Comparison of ENCODE assay signal across 18 mouse cellular contexts in the genomic region with DNA sequence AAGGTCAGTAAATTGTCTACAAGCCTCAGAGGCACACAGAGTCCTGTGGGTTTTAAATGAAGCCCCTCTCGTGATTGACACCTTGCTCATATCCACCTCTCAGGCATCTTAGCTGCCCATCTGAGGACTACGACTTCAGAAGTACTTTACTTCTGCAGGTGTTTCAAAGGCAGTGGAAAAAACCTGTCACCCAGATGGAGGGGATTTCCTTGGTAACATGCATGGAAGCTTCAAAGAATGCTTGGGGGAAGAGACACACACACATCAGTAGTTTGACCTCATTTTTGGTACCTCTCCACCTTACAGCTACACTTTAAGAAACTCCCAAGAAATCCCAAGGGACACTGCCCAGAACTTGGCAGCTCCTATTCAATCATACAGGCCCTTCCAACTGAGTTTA. TPM values are rescaled to one million over a fixed set of nuclear protein-coding genes. Genes with fewer than 3 reads are reported as not detected.
DNase-seq lines count a peak whose midpoint lies in the region; ATAC-seq lines count a peak whose summit lies in the region.
"Had no signal": no experiment of that assay in that cellular context is flagged by ENCODE, and none has a peak within 500 bp of the region (broad histone marks: within the 10 kb centered on the region; RNA-seq: fewer than 3 reads in every experiment).

No protein-coding gene starts in this region.

- peak; percentile 74 for ATAC-seq in neutrophil, adult 5-6 weeks (ENCODE audit: extremely low read depth, insufficient number of reproducible peaks, low FRiP score, poor library complexity, severe bottlenecking)
- ATAC-seq: forebrain, embryonic 13.5 days; liver, postnatal 0 days; midbrain, embryonic 15.5 days had no signal

- peak; percentile 87 for DNase-seq in CD4-positive helper T cell, adult 2 months (ENCODE audit: low read depth, low spot score)
- peak; percentile 40 to 49 for DNase-seq in CD8-positive naive resting alpha-beta T cell, adult 2 months (ENCODE audit: low read depth in 2 of 2, low spot score in 2 of 2)
- DNase-seq in thymus, postnatal 25 days: peak; percentile 68
- no peak for DNase-seq in cerebellum, adult 9-11 months
- no peak for DNase-seq in frontal cortex, postnatal 10 days (ENCODE audit: low spot score in 2 of 2)
- no peak for DNase-seq in layer of hippocampus, adult 8-10 months (ENCODE audit: low spot score in 2 of 2)
- DNase-seq: adrenal gland, adult 8-10 months; cerebellum, adult 9-10 months; gastrocnemius, postnatal 25 days; heart, postnatal 4 days; kidney, adult 11 months; liver, postnatal 0 days; lung, postnatal 14 days; retina, postnatal 1 day had no signal

RNA-seq across cellular contexts. Expression of gene Zpbp, which starts 44.0 kb away (rescaled TPM):
- 0.70 and 1.4 TPM in 2 replicates for total RNA-seq in neutrophil, adult 5-6 weeks (2017)
- total RNA-seq in layer of hippocampus, adult 8-10 months (2022): under 1 TPM; 0.45 to 0.89 (median 0.67) TPM

RNA-seq across cellular contexts. Expression of gene Spata48, which starts 44.3 kb away (rescaled TPM):
- total RNA-seq in neutrophil, adult 5-6 weeks (2017): 3.3 and 3.9 TPM in 2 replicates
- 1 to 10 TPM in 1 of 4 experiments, under 1 TPM in 3; 0.59 to 1.2 (median 0.92) TPM for total RNA-seq in layer of hippocampus, adult 8-10 months (2022)
- total RNA-seq: liver, adult 2 months had no signal

Comparison
In these comparisons a context has a peak if more than half of its experiments do, and no peak if none do; other contexts are left out.
1. DNase-seq: peak in CD4-positive helper T cell, adult 2 months (single experiment), CD8-positive naive resting alpha-beta T cell, adult 2 months (2 of 2) and thymus, postnatal 25 days (single experiment); none in cerebellum, adult 9-11 months (single experiment), frontal cortex, postnatal 10 days (0 of 2) and layer of hippocampus, adult 8-10 months (0 of 2).